Mouse (Mus musculus): ENCODE measurements at regions not wholly inside any gene's neighbourhood (a gene's known extent, or its start where the extent isn't known, plus 50 kb on each side); places are given as distances from the start of the nearest gene placed in this dataset.
A peak's percentile ranks its signal among the peaks of the same experiment; 100 is the strongest.

DNA sequence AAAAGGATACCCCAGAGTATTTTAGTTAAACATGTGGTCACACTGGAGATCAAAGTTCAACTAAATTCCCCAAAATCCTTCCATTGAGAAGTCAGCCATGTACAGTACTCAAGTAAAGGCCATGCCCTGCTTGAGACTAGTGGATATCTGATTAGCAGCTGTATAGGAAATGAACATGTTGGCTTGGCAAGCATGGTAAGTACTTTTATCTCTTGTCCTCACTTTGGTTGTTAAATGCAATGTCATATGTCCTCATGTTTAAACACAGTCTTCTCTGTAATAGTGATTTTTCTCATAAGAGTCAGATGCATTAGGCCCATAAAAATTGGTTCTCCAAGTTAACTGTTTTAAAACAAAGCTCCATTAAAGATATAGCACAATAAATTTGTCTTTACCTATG, 141.1 kb upstream of the Pdgfd start:
- DNase-seq (ENCODE audit: low spot score), result no peak

- no peak for DNase-seq (ENCODE audit: low spot score)
Measured at GRCm38 (mm10) chr9:6066419-6066818, 102.0 kb upstream of the Pdgfd start.

DNA sequence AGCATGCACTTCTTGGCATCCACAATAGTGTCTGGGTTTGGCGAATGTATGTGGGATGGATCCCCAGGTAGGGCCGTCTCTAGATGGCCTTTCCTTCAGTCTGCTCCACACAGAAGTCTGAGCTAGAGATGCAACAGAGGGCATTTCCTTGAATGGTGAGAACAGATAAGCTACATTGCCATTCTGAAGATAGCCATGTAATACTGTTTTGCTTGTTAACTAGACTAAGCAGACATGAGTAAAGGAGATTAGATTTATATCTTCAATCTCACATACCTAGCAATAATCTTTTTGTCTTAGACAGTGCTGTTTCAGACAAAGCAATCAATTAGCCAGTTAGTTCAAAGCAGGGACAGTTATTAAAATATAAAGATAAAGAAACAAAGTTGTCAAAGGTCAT, 100.9 kb upstream of the Pdgfd start:
- no peak for DNase-seq (ENCODE audit: low spot score)

DNA sequence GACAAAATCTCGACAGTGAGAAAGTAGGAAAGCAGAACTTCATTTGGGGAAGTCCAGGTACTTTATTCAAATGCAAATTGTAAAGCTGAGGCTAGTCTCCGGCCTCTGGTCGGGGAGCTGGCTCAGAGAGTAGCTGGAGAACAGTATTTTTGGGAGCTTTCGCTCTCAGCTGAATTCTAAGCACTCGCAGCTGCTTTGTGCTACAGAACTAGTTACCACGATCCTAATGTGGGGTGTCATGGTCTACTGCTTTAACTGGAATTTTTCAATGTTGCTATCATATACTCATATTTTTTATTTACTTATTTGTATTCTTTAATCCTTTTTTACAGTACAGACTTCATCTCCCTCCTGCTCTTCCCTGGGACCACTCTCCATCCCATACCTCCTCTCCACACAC, 87.1 kb upstream of the Pdgfd start:
- no peak for DNase-seq (ENCODE audit: low spot score)

- no peak for DNase-seq (ENCODE audit: low spot score)
Measured at GRCm38 (mm10) chr9:6089913-6090312, 78.5 kb upstream of the Pdgfd start.

DNA sequence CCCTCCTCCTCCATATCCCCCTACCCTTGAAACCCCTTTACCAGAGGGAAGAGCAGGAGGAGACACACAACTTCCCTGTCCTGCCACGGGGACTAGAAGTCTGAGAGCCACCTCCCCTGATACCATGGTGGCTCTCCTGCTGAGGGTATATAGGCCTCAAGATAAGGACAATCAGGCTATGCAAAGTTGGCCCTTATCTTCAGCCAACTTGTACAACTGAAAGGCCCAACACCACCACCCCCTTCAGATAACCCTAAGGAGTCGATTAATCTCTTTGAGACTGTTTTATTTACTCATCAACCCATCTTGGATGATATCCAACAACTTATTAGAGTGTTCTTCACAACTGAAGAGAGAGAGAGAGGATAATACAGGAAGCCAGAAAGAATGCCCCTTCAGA, 77.6 kb upstream of the Pdgfd start:
- DNase-seq (ENCODE audit: low spot score), result no peak

DNA sequence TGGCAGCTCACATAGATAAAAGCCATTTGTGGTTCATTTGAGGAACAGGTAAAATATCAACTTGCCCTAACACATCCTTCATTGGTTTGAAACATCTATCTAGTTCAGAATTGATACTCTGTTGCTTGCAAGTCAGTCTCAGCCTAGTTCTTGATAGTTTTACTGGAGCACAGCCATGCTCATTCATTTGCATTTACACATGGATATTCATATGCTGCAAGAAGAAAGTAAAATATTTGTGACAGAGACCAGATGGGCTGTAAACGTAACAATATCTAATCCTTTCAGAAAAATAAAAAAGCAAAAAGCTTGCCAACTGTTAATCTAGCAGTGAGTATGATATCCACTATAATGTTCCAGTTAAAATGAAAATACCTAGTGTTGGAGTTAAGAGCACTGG, 60.3 kb upstream of the Pdgfd start:
- DNase-seq (ENCODE audit: low spot score), result peak; percentile 3
